Mouse (Mus musculus) cerebellum, adult 2 months (tissue): ENCODE data around the gene Ins2. TPM values are rescaled to one million over a fixed set of nuclear protein-coding genes. Genes with fewer than 3 reads are reported as not detected.

Source experiments
- DNase-seq, 2 experiments: peaks; one replicate each; pipeline ENCODE4 v3.0.0; 2021
- H3K27ac ChIP-seq: fragments of 200-500 bp; 2 replicates; pipeline ENCODE4 v1.5.1; 2012; ENCODE audit warnings: low read length, control low read depth, inconsistent platforms; ENCODE audit not compliant: insufficient read depth
- H3K27me3 ChIP-seq: fragments of 200-500 bp; 2 replicates; pipeline ENCODE4 v1.6.1; 2012; ENCODE audit warnings: inconsistent platforms, mild to moderate bottlenecking, low read length, moderate library complexity; ENCODE audit not compliant: control insufficient read depth, insufficient read depth
- H3K4me1 ChIP-seq: fragments of 200-500 bp; 2 replicates; pipeline ENCODE4 v1.6.1; 2011; ENCODE audit warnings: low read length; ENCODE audit not compliant: control insufficient read depth, insufficient read depth
- H3K4me3 ChIP-seq: fragments of 200-500 bp; replicated peaks from 2 replicates; pipeline ENCODE3; 2011; ENCODE audit warnings: mild to moderate bottlenecking, low read depth, low read length, control low read depth; ENCODE audit not compliant: insufficient read depth
- CTCF ChIP-seq: fragments of 200-500 bp; IDR thresholded peaks from 2 replicates; pipeline ENCODE4 v1.5.1; 2011; ENCODE audit warnings: low read depth, mild to moderate bottlenecking, control low read depth, low read length, moderate library complexity, borderline replicate concordance; ENCODE audit not compliant: insufficient read depth
- POLR2A ChIP-seq: fragments of 200-500 bp; IDR thresholded peaks from 2 replicates; pipeline ENCODE4 v1.6.1; 2011; ENCODE audit warnings: low read length, control low read depth, borderline replicate concordance; ENCODE audit not compliant: insufficient read depth
- WGBS: fragments of 180-500 bp; shearing (Covaris S2); methylation state at CpG from one replicate; pipeline ENCODE4 v1.1.7; 2018; 5-methylcytosine and 5-hydroxymethylcytosine counted together
- polyA plus RNA-seq: library from polyadenylated mRNA; depleted of rRNA; stranded (reverse); fragments of >200 nt; gene quantifications from 2 replicates; pipeline ENCODE4 v1.2.3, GENCODE M21; 2012

The Ins2 gene
- polyA plus RNA-seq, 1 experiment, result 0.80 TPM

DNA sequence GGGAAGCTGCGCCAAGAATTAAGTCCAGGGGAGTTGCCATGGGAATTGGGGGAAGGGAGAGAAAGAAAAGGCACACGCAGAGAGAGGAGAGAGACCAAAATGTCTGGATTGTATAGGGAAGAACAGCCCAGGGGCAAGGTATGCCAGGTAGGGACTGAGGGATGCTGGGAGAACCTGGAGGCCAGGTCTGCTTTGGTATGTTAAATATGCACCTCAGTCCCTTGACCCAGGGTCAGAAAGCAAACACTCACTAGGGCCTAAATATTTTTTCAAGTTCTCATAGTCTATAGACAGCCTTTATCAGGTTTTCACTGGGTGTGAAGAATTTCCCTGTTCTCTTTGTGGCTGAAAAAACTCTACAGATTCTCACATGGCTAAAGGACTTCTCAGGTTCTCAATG, 36.3 kb downstream of the Ins2 start:
- Histone ChIP-seq H3K27ac (no peak overlapping the region), H3K27me3 (no peaks in the 10 kb centered on the region), H3K4me3 (no peak overlapping the region), H3K4me1 (no peaks in the 10 kb centered on the region)
- no peak for DNase-seq
- 78% methylated on average over 2 of the region's 2 CpGs for WGBS
- TF ChIP-seq CTCF, result no peak
- no peak for TF ChIP-seq POLR2A

DNA sequence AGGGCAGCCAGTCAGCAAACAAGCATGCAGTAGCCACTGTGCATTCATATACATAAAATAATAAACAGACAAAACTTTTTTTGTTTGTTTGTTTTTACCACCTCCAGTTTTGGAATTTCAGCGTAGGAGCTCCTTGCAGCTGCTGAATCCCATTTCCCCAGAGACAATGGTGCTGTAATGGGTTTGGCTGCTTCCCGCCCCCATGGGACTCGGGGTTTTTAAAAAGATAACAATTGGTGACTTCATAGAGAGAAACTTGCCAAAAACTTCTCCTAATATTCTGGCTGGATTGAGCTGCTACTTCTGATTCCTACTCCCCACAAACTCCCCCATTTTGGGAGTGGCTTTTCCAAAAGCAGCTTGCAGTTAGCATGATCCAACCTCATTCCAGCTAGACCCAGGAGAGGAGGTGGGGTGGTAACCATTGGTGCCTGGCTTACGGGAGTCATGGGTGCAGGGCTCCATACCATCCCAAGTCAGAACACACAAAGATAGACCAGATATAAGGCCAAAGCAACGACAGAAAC, 43.8 kb downstream of the Ins2 start:
- no peak overlapping the region for H3K27ac ChIP-seq
- TF ChIP-seq POLR2A (no peak), CTCF (no peak)
- no peaks in the 10 kb centered on the region for H3K4me1 ChIP-seq
- H3K27me3 ChIP-seq, result no peaks in the 10 kb centered on the region
- WGBS, result 64% methylated on average over 5 of the region's 5 CpGs
- no peak for DNase-seq
- H3K4me3 ChIP-seq, result no peak overlapping the region

DNA sequence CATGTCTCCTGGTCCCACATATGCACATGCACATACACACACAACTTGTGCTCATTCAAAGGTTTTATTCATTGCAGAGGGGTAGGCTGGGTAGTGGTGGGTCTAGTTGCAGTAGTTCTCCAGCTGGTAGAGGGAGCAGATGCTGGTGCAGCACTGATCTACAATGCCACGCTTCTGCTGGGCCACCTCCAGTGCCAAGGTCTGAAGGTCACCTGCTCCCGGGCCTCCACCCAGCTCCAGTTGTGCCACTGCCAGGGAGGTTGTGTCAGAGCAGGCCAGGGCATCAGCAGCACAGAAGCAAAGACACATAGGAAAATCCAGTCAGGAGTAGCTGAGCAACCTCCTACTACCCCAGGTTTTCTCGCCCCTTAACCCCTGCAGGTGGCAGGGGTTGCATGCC, 64.6 kb downstream of the Ins2 start:
- no peak for DNase-seq
- TF ChIP-seq CTCF (no peak), POLR2A (no peak)
- H3K27me3 ChIP-seq, result no peaks in the 10 kb centered on the region
- peaks cover 8% of the 10 kb centered on the region for H3K4me1 ChIP-seq
- H3K27ac ChIP-seq, result no peak overlapping the region
- no peak overlapping the region for H3K4me3 ChIP-seq
- WGBS, result 64% methylated on average over 3 of the region's 3 CpGs

DNA sequence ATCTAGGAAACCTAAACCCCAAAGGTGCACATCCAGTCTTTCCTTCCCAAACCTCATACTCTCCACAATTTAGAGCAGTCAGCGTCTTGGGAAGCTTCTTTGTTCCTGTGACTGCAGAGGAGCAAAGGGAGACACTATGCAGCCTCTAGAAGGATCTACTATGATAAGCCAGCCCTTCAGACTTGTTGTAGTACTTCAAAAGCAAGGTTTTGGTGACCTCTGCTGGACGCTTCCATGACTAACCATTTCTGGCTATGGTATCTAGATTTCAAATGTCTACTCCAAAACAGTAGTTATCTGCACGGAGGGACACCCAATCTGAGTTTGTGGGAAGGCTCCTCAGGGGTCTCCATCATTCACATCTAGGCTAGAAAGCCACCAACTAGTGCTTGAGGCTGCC, 67.5 kb downstream of the Ins2 start:
- peak; percentile 56; the same call in 1 of the 2 replicates for TF ChIP-seq CTCF
- no peak for TF ChIP-seq POLR2A
- Histone ChIP-seq H3K27ac (no peak overlapping the region), H3K4me3 (no peak overlapping the region), H3K4me1 (peaks cover 8% of the 10 kb centered on the region), H3K27me3 (no peaks in the 10 kb centered on the region)
- WGBS, result 14% methylated on average over 3 of the region's 3 CpGs
- DNase-seq, result peak; percentile 47 to 53

DNA sequence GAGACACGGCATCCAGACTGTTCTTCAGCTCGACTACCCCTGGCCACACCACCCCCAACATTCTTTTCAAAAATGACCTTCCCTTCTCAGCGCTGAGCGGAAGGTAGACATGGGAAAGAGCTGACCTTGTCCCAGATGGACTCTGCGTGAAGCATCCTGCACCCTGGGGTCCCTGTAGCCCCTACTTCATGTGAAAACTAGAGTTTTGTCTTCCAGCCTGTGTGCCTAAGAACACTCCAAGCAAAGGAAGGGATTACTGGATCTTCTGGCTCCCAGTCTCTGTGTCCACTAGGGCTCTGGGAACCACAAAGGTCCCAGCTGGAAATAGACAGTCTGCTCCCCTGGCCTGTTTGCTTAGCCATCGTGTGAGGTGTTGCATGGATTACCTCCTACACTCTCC, 68.0 kb downstream of the Ins2 start:
- H3K4me3 ChIP-seq, result no peak overlapping the region
- H3K27ac ChIP-seq, result no peak overlapping the region
- TF ChIP-seq CTCF, result no peak
- TF ChIP-seq POLR2A, result no peak
- WGBS, result 49% methylated on average over 6 of the region's 6 CpGs
- H3K4me1 ChIP-seq, result peaks cover 8% of the 10 kb centered on the region
- no peak for DNase-seq
- H3K27me3 ChIP-seq, result no peaks in the 10 kb centered on the region

DNA sequence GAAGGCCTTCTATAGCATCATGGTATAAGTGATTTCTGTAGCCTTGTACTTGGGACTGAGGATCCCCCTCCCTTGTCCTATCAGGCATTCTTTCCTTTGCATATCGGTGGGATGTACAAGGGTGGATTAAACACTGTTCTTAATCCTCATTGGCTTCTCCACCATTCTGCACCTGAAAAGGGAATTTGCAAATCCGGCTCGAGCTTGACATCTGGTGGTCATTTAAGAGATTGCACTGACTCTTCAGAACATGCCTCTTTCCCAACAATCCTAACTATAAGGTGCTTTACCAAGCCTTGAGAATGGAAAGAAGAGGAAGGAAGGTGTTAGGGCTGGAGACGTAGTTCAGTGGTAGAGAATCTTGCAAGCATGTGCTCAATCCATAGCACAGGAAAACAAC, 71.1 kb downstream of the Ins2 start:
- H3K27me3 ChIP-seq, result no peaks in the 10 kb centered on the region
- peak; percentile 43 to 59 for DNase-seq
- H3K4me3 ChIP-seq, result no peak overlapping the region
- H3K4me1 ChIP-seq, result peaks cover 8% of the 10 kb centered on the region
- WGBS, result 8% methylated on average over 4 of the region's 4 CpGs
- TF ChIP-seq CTCF (peak; percentile 64), POLR2A (no peak)
- H3K27ac ChIP-seq, result no peak overlapping the region

DNA sequence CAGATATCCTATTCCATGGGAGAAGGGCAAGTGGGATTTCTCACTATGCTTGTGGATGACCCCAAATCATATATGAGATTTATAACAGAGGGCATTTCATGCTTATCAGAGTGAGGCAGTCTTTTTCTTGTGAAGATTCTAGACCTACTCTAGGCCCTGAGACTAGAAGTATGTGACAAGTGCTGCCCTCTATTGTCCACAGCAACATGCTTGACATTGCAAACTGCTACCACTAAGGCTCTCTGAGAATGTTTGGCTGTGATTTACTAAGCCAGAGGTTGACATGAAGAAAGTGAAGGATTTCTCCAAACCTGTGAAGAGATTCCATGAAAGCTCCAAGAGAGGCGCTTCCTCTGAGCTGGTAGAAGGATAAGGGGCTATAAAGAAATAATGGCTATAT, 72.1 kb downstream of the Ins2 start:
- 98% methylated on average over 1 of the region's 1 CpGs for WGBS
- Histone ChIP-seq H3K27me3 (no peaks in the 10 kb centered on the region), H3K27ac (no peak overlapping the region), H3K4me3 (no peak overlapping the region), H3K4me1 (peaks cover 8% of the 10 kb centered on the region)
- peak; percentile 19; the same call in 1 of the 2 replicates for TF ChIP-seq CTCF
- no peak for TF ChIP-seq POLR2A
- DNase-seq, result no peak

DNA sequence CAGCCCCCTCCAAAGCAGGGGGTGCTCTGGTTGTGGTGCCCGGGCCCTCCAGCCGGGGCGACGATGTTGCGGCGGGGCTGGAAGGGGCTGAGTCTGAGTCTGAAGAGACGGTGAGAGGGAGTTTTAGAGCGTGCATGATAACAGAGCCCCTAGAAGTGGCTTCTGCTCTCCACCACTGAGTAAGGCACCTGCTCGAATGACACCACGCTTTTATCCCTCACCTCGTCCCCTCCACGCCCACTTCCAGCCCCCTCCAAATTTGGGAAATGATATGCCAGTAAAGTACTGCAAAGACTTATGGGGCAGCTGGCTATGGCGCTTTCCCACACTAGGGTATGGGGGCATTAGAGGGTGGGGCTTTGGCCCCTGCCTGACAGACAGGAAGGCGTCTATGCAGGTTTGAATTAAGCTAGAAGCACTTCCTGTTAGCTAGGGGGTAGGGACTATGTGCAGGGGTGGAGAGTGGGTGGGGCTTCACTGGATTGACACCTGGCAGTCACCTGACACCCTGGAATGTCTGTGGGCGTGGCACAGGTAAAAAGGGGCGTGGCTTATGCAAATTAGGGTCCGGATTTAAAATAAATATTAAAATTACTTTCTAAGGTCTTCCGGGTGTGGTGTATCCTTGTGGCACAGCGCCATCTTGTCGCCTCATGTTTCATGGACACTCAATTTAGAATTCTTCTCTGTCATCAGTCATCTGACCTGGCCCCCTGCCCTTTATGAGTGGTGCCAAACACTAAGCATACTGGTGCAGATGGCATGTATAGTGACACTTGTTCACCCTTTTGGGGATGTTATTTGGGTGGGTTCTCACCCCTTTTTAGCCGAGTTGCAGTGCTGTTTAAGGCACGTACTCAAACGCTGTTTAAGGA, 73.2 kb downstream of the Ins2 start, which contains the start of gene Gm49394:
Gene Gm49394, minus strand, starts transcription at position 192 of the 875 bp plus-strand sequence.
- 76% methylated on average over 23 of the region's 23 CpGs for WGBS
- no peak within 1 kb of the TSS for H3K27ac ChIP-seq
- no peaks in the 10 kb centered on the region; the same call in 1 of the 2 replicates for H3K27me3 ChIP-seq
- DNase-seq, result no peak
- peaks cover 6% of the 10 kb centered on the region for H3K4me1 ChIP-seq
- H3K4me3 ChIP-seq, result no peak within 1 kb of the TSS
- TF ChIP-seq POLR2A, result no peak
- TF ChIP-seq CTCF, result no peak
